Mouse (Mus musculus) liver, embryonic 14.5 days (tissue): ENCODE data around the gene Ndufab1. TPM values are rescaled to one million over a fixed set of nuclear protein-coding genes. Genes with fewer than 3 reads are reported as not detected.

Experiments
- ATAC-seq: fragments of 200-750 bp; cut with Nextera tagmentation; 2 replicates; pipeline ENCODE4 v1.8.0; 2017; ENCODE audit warnings: moderate number of reproducible peaks, mild to moderate bottlenecking, moderate library complexity; ENCODE audit not compliant: insufficient read depth
- DNase-seq, 3 experiments: peaks; one replicate each; pipeline ENCODE4 v3.0.0-alpha.2; 2012 to 2013; ENCODE audit warnings: low read depth in 3 of 3, low spot score in 3 of 3
- H3K27ac ChIP-seq: fragments of 300-500 bp; sonication (generic); 2 replicates; pipeline ENCODE4 v1.5.1; 2014; ENCODE audit warnings: moderate library complexity, mild to moderate bottlenecking, control low read depth, inconsistent platforms
- H3K27me3 ChIP-seq: fragments of 300-500 bp; sonication (generic); 2 replicates; pipeline ENCODE4 v1.6.1; 2014; ENCODE audit warnings: mild to moderate bottlenecking, low read length, moderate library complexity; ENCODE audit not compliant: control insufficient read depth, insufficient read depth
- H3K36me3 ChIP-seq: fragments of 300-500 bp; sonication (generic); replicated peaks from 2 replicates; pipeline ENCODE4 v1.6.1; 2014; ENCODE audit warnings: low read depth; ENCODE audit not compliant: control insufficient read depth, insufficient read depth
- H3K4me1 ChIP-seq, 2 experiments: fragments of 200-500 bp in 1 of 2; fragments of 300-500 bp in 1 of 2; sonication (generic) in 1 of 2; replicated peaks; 2 replicates each; pipeline ENCODE4 v1.6.1; 2012 to 2014; ENCODE audit warnings: antibody characterized with exemption in 1 of 2, inconsistent platforms in 1 of 2, low read length in 1 of 2; ENCODE audit not compliant: control insufficient read depth in 2 of 2, insufficient read depth in 2 of 2
- H3K4me2 ChIP-seq: fragments of 300-500 bp; sonication (generic); 2 replicates; pipeline ENCODE4 v1.6.1; 2014; ENCODE audit warnings: low read depth, mild to moderate bottlenecking, control low read depth, moderate library complexity
- H3K4me3 ChIP-seq, 2 experiments: fragments of 200-500 bp in 1 of 2; fragments of 300-500 bp in 1 of 2; sonication (generic) in 1 of 2; 2 replicates each; pipeline ENCODE4 v1.5.1; 2012 to 2014; ENCODE audit warnings: low read depth in 2 of 2, low read length in 2 of 2, mild to moderate bottlenecking in 2 of 2, control low read depth in 1 of 2, inconsistent platforms in 1 of 2, moderate library complexity in 1 of 2; ENCODE audit not compliant: insufficient read depth in 1 of 2
- H3K9ac ChIP-seq: fragments of 300-500 bp; sonication (generic); replicated peaks from 2 replicates; pipeline ENCODE4 v1.6.1; 2014; ENCODE audit warnings: mild to moderate bottlenecking, control low read depth, moderate library complexity
- H3K9me3 ChIP-seq: fragments of 300-500 bp; sonication (generic); 2 replicates; pipeline ENCODE4 v1.6.1; 2016; ENCODE audit warnings: low read length, mixed read lengths; ENCODE audit not compliant: control insufficient read depth
- CTCF ChIP-seq: IDR thresholded peaks from 2 replicates; pipeline ENCODE4 v1.5.1; 2016; ENCODE audit warnings: antibody characterized with exemption, low read depth, control low read depth
- EP300 ChIP-seq: IDR thresholded peaks from 2 replicates; pipeline ENCODE4 v1.6.1; 2016; ENCODE audit warnings: antibody characterized with exemption, low read depth
- WGBS: fragments of 180-500 bp; shearing (Covaris S2); extraction: QIAGEN DNeasy Blood & Tissue Kit; methylation state at CpG from one replicate; pipeline ENCODE4 v1.1.7; 2014; ENCODE audit not compliant: insufficient replicate concordance; 5-methylcytosine and 5-hydroxymethylcytosine counted together
- polyA plus RNA-seq, 2 experiments: library from polyadenylated mRNA; depleted of rRNA in 1 of 2; stranded (reverse) in 1 of 2; unstranded in 1 of 2; fragments of >200 nt; fragmentation: Nextera tagmentation in 1 of 2; extraction: Ambion mirVana in 1 of 2; gene quantifications; 2 replicates each; pipeline versions ENCODE4 v1.2.1 to v1.2.3; 2012 to 2014

Ndufab1 gene
- polyA plus RNA-seq, 2 experiments: 58.5 to 419 TPM

DNA sequence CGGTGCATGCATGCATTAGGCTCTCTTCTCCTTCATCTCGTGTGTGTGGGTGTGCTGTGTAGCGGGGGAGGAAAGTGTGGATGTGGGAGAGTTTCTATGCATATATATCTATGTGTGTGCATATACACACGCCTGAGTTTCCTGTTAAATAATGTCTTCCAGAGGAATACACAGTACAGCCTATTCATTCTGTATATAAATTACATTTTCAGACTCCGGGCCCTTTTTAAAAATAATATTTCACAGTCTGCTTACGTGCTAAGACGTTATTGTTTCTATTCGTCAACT is 31.6 kb upstream of the Ndufab1 start:
- H3K36me3 ChIP-seq: peaks cover 24% of the 10 kb centered on the region
- peak overlapping the region; percentile 49 for H3K27ac ChIP-seq
- WGBS: 13% methylated on average over 8 of the region's 8 CpGs

GRCm38 (mm10) chr7:122132497-122133337 is 31.0 kb upstream of the Ndufab1 start, which contains the start of the genes Palb2 and Dctn5:
TSS of gene Palb2 (minus strand) at chr7:122132985.
TSS of gene Dctn5 (plus strand) at chr7:122133041.
- under 1% methylated on average over 54 of the region's 54 CpGs for WGBS
- TF ChIP-seq EP300 (no peak), CTCF (no peak)
- Histone ChIP-seq H3K4me1 (peaks cover 2 to 7% of the 10 kb centered on the region in 2 experiments; a peak in 2 of 4 replicates), H3K27me3 (no peaks in the 10 kb centered on the region), H3K9ac (peak within 1 kb of the TSS; percentile 88), H3K27ac (peak within 1 kb of the TSS; percentile 49), H3K9me3 (no peaks in the 10 kb centered on the region), H3K36me3 (peaks cover 27% of the 10 kb centered on the region), H3K4me2 (peak within 1 kb of the TSS; percentile 71), H3K4me3 (peak within 1 kb of the TSS; percentile 74 to 78)
- peak; percentile 99 for ATAC-seq
- peak; percentile 95 to 98 (median 96) for DNase-seq

More for the DNA sequence above, 31.6 kb upstream of the Ndufab1 start:
- TF ChIP-seq EP300: no peak
- no peak for TF ChIP-seq CTCF
- DNase-seq (no peak), ATAC-seq (no peak)
- Histone ChIP-seq H3K4me3 (peak overlapping the region; percentile 74 to 78), H3K4me2 (peak overlapping the region; percentile 71), H3K9ac (peak overlapping the region; percentile 88), H3K4me1 (peaks cover 2 to 7% of the 10 kb centered on the region in 2 experiments; a peak in 2 of 4 replicates), H3K27me3 (no peaks in the 10 kb centered on the region), H3K9me3 (no peaks in the 10 kb centered on the region)

DNA sequence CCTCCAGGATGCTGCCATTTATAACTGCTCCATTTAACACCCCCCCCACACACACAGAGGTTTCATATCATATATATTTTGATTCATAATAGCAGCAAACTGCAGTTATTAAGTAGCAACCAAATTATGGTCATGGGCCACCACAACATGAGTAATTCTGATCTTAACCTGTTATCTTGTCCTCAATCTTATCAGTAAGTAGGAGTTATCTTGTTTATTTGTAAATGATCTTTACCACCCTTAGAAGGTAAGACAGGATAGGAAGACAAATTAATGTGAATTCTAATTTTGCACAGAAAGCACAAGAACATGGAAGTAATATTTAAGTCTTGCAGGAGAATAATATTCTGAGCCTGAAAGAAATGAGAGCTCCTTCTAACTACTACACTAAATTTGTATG is 30.1 kb upstream of the Ndufab1 start:
- TF ChIP-seq EP300 (no peak), CTCF (no peak)
- Histone ChIP-seq H3K9ac (peak overlapping the region; percentile 76), H3K36me3 (peaks cover 36% of the 10 kb centered on the region), H3K27ac (no peak overlapping the region), H3K9me3 (no peaks in the 10 kb centered on the region), H3K4me2 (peak overlapping the region; percentile 71), H3K4me3 (peak overlapping the region; percentile 74 to 78; a peak in 3 of 4 replicates), H3K4me1 (peaks cover 2 to 7% of the 10 kb centered on the region in 2 experiments; a peak in 2 of 4 replicates), H3K27me3 (no peaks in the 10 kb centered on the region)
- no peak for DNase-seq
- no peak for ATAC-seq

GRCm38 (mm10) chr7:122126946-122127345 is 25.3 kb upstream of the Ndufab1 start:
- Histone ChIP-seq H3K9ac (no peak overlapping the region), H3K4me1 (peaks cover 2% of the 10 kb centered on the region in 2 experiments; a peak in 1 of 4 replicates), H3K27ac (no peak overlapping the region), H3K4me2 (no peak overlapping the region), H3K36me3 (peaks cover 43% of the 10 kb centered on the region), H3K4me3 (no peak overlapping the region), H3K27me3 (no peaks in the 10 kb centered on the region), H3K9me3 (no peaks in the 10 kb centered on the region)
- TF ChIP-seq CTCF: no peak
- TF ChIP-seq EP300: no peak
- WGBS: 88% methylated on average over 11 of the region's 11 CpGs
- ATAC-seq (no peak), DNase-seq (no peak)

GRCm38 (mm10) chr7:122125636-122126035 is 23.9 kb upstream of the Ndufab1 start:
- WGBS: 73% methylated on average over 8 of the region's 8 CpGs
- H3K27ac ChIP-seq: no peak overlapping the region
- H3K9ac ChIP-seq: no peak overlapping the region
- TF ChIP-seq CTCF (peak; percentile 35; the same call in 1 of the 2 replicates), EP300 (no peak)
- peaks cover 49% of the 10 kb centered on the region for H3K36me3 ChIP-seq
- H3K4me2 ChIP-seq: no peak overlapping the region
- no peak for DNase-seq
- no peaks in the 10 kb centered on the region for H3K9me3 ChIP-seq
- no peak overlapping the region for H3K4me3 ChIP-seq
- no peaks in the 10 kb centered on the region for H3K4me1 ChIP-seq
- no peak for ATAC-seq
- H3K27me3 ChIP-seq: no peaks in the 10 kb centered on the region
